Mouse (Mus musculus): ENCODE data around the gene Zfyve28.

GRCm38 (mm10) chr5:34191843-34192242, 96.4 kb downstream of the Zfyve28 start:
- peak; percentile 41; the same call in 1 of the 2 replicates for TF ChIP-seq CTCF (IDR thresholded peaks at IDR 0.05; ENCODE audit: insufficient read depth, low read length)
- no peak for TF ChIP-seq POLR2A (IDR thresholded peaks at IDR 0.05; ENCODE audit: borderline replicate concordance, extremely low read depth, low read depth, low read length)

Measured in lung, adult 2 months (tissue).